Mouse (Mus musculus) forebrain, embryonic 10.5 days (tissue): ENCODE data around the gene Tnfrsf1a. TPM values are rescaled to one million over a fixed set of nuclear protein-coding genes. Genes with fewer than 3 reads are reported as not detected.

Experiments used
- DNase-seq: peaks from one replicate; pipeline ENCODE4 v3.0.0-alpha.2; 2017; ENCODE audit warnings: low spot score; ENCODE audit errors: extremely low spot score
- H3K27ac ChIP-seq: fragments of 300-500 bp; sonication (generic); 2 replicates; pipeline ENCODE4 v1.5.1; 2016; ENCODE audit warnings: mild to moderate bottlenecking
- H3K27me3 ChIP-seq: fragments of 300-500 bp; sonication (generic); 2 replicates; pipeline ENCODE4 v1.6.1; 2016; ENCODE audit warnings: mild to moderate bottlenecking; ENCODE audit not compliant: poor library complexity, severe bottlenecking
- H3K36me3 ChIP-seq: fragments of 300-500 bp; sonication (generic); replicated peaks from 2 replicates; pipeline ENCODE4 v1.6.1; 2016; ENCODE audit warnings: mild to moderate bottlenecking, moderate library complexity
- H3K4me1 ChIP-seq: fragments of 300-500 bp; sonication (generic); 2 replicates; pipeline ENCODE4 v1.6.1; 2016
- H3K4me3 ChIP-seq: fragments of 300-500 bp; sonication (generic); 2 replicates; pipeline ENCODE4 v1.5.1; 2016; ENCODE audit warnings: mild to moderate bottlenecking, moderate library complexity
- H3K9me3 ChIP-seq: fragments of 300-500 bp; sonication (generic); 2 replicates; pipeline ENCODE4 v1.6.1; 2016; ENCODE audit warnings: mild to moderate bottlenecking, moderate library complexity
- WGBS: fragments of 180-500 bp; shearing (Covaris S2); methylation state at CpG from one replicate; pipeline ENCODE4 v1.1.7; 2016; 5-methylcytosine and 5-hydroxymethylcytosine counted together
- polyA plus RNA-seq: library from polyadenylated mRNA; unstranded; fragments of >200 nt; fragmentation: Nextera tagmentation; extraction: Ambion mirVana; gene quantifications from 2 replicates; pipeline ENCODE4 v1.2.1, GENCODE M21; 2016

Tnfrsf1a gene
- polyA plus RNA-seq, 1 experiment from 2014 or later, result 24.1 TPM

GRCm38 (mm10) chr6:125380372-125381360, 31.5 kb downstream of the Tnfrsf1a start, which contains the start of gene Plekhg6:
Gene Plekhg6 (minus strand): TSS chr6:125380793.
- H3K27ac ChIP-seq, result no peak within 1 kb of the TSS
- H3K4me3 ChIP-seq, result peak within 1 kb of the TSS; percentile 49
- H3K4me1 ChIP-seq, result peaks cover 33% of the 10 kb centered on the region
- 9% methylated on average over 39 of the region's 40 CpGs for WGBS
- H3K27me3 ChIP-seq, result peaks cover 67% of the 10 kb centered on the region
- no peaks in the 10 kb centered on the region for H3K36me3 ChIP-seq
- H3K9me3 ChIP-seq, result no peaks in the 10 kb centered on the region
- DNase-seq, result no peak

- Histone ChIP-seq H3K27me3 (peaks cover 60% of the 10 kb centered on the region), H3K27ac (no peak overlapping the region), H3K4me3 (no peak overlapping the region), H3K4me1 (peaks cover 33% of the 10 kb centered on the region), H3K36me3 (no peaks in the 10 kb centered on the region), H3K9me3 (no peaks in the 10 kb centered on the region)
- 62% methylated on average over 2 of the region's 2 CpGs for WGBS
- no peak for DNase-seq
Observed at GRCm38 (mm10) chr6:125382024-125382423, 32.9 kb downstream of the Tnfrsf1a start.

GRCm38 (mm10) chr6:125385066-125385974, 36.2 kb downstream of the Tnfrsf1a start:
- no peak overlapping the region for H3K27ac ChIP-seq
- WGBS, result 69% methylated on average over 11 of the region's 11 CpGs
- H3K9me3 ChIP-seq, result no peaks in the 10 kb centered on the region
- H3K4me3 ChIP-seq, result no peak overlapping the region
- peaks cover 10% of the 10 kb centered on the region for H3K4me1 ChIP-seq
- H3K36me3 ChIP-seq, result no peaks in the 10 kb centered on the region
- peaks cover 27% of the 10 kb centered on the region for H3K27me3 ChIP-seq
- no peak for DNase-seq

DNA sequence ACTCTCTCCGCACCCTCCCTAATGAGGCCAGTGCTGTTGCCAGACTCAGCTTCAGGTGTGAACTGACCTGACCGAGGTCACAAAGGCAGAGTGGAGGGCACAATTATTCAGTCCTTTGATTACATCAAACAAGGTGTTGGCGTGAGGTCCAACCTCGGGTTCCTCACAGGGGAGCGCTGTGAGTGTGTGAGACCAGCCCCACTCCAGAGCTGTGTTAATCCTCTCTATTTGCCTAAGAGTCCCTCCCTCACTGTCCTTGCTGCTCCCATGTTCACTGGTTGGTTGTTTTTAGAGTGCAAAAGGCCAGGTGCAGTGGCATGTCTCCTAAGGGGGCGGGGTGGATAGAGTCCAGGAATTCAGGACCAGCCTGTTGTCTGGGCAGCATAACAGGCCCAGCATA, 36.9 kb downstream of the Tnfrsf1a start:
- Histone ChIP-seq H3K36me3 (no peaks in the 10 kb centered on the region), H3K27me3 (peaks cover 19% of the 10 kb centered on the region), H3K4me1 (peaks cover 4% of the 10 kb centered on the region; the same call in 1 of the 2 replicates), H3K27ac (no peak overlapping the region), H3K9me3 (no peaks in the 10 kb centered on the region), H3K4me3 (no peak overlapping the region)
- DNase-seq, result no peak
- WGBS, result 83% methylated on average over 6 of the region's 6 CpGs

GRCm38 (mm10) chr6:125389853-125390252, 40.7 kb downstream of the Tnfrsf1a start:
- Histone ChIP-seq H3K27ac (no peak overlapping the region), H3K9me3 (no peaks in the 10 kb centered on the region), H3K4me1 (no peaks in the 10 kb centered on the region), H3K27me3 (no peaks in the 10 kb centered on the region), H3K4me3 (no peak overlapping the region), H3K36me3 (no peaks in the 10 kb centered on the region)
- no peak for DNase-seq
- 87% methylated on average over 5 of the region's 5 CpGs for WGBS

DNA sequence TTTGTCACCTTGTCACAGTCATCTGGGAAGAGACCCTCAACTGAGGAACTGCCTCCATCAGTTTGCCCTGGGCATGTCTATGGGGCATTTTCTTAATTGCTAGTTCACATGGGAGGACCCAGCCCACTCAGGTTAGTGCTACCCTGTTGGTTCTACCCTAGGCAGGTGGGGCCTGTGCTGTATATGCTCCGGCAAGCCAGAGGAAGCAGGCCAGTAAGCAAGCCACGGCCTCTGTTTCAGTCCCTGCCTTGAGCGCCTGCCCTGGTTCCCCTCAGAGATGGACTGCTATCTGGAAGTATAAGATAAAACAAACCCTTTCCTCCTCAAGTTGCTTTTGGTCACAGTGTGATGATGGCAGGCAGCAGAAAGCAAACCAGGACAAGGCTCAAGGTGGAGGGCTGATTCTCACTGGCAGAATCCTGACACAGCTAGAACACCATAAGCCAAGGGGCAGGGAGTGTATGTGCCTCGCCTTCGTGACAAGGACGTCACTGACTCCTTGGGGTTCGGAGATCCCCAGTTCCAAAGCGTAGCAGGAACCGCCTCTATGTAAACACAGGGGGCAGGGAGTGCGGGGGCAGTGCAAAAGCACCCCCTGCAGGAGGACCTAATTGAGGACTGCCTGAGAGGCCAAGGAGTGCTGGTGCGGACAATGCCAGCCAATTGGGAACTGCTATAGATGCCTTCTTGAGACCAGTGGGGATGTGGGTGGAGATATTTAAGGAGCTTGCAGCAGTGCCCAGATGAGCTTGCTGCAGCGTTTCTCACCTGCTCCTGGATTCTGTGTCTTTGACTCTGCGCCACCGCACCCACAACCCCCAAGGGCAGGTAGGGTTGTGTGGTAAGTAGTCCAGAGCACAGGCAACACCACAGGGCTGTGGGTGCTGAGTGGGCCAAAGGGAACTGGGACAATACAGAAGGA, 56.6 kb downstream of the Tnfrsf1a start:
- H3K4me1 ChIP-seq, result peaks cover 10% of the 10 kb centered on the region; the same call in 1 of the 2 replicates
- 54% methylated on average over 14 of the region's 14 CpGs for WGBS
- H3K4me3 ChIP-seq, result no peak overlapping the region
- H3K9me3 ChIP-seq, result no peaks in the 10 kb centered on the region
- H3K27ac ChIP-seq, result no peak overlapping the region
- no peak for DNase-seq
- no peaks in the 10 kb centered on the region for H3K36me3 ChIP-seq
- H3K27me3 ChIP-seq, result no peaks in the 10 kb centered on the region

GRCm38 (mm10) chr6:125407224-125407623, 58.1 kb downstream of the Tnfrsf1a start:
- H3K9me3 ChIP-seq, result no peaks in the 10 kb centered on the region
- DNase-seq, result no peak
- 86% methylated on average over 7 of the region's 7 CpGs for WGBS
- peaks cover 10% of the 10 kb centered on the region; the same call in 1 of the 2 replicates for H3K4me1 ChIP-seq
- H3K27ac ChIP-seq, result no peak overlapping the region
- H3K4me3 ChIP-seq, result no peak overlapping the region
- no peaks in the 10 kb centered on the region for H3K27me3 ChIP-seq
- H3K36me3 ChIP-seq, result no peaks in the 10 kb centered on the region

- WGBS, result 94% methylated on average over 10 of the region's 10 CpGs
Observed at GRCm38 (mm10) chr6:125407657-125408056, 58.5 kb downstream of the Tnfrsf1a start.

GRCm38 (mm10) chr6:125410551-125410950, 61.4 kb downstream of the Tnfrsf1a start:
- H3K4me1 ChIP-seq, result peaks cover 3% of the 10 kb centered on the region; the same call in 1 of the 2 replicates
- H3K27ac ChIP-seq, result no peak overlapping the region
- no peak for DNase-seq
- 81% methylated on average over 11 of the region's 11 CpGs for WGBS
- no peak overlapping the region for H3K4me3 ChIP-seq
- no peaks in the 10 kb centered on the region for H3K27me3 ChIP-seq
- no peaks in the 10 kb centered on the region for H3K36me3 ChIP-seq
- no peaks in the 10 kb centered on the region for H3K9me3 ChIP-seq

More at GRCm38 (mm10) chr6:125407657-125408056, 58.5 kb downstream of the Tnfrsf1a start:
- H3K4me1 ChIP-seq, result peaks cover 10% of the 10 kb centered on the region; the same call in 1 of the 2 replicates
- H3K9me3 ChIP-seq, result no peaks in the 10 kb centered on the region
- no peak overlapping the region for H3K4me3 ChIP-seq
- no peak for DNase-seq
- no peaks in the 10 kb centered on the region for H3K36me3 ChIP-seq
- H3K27me3 ChIP-seq, result no peaks in the 10 kb centered on the region
- H3K27ac ChIP-seq, result no peak overlapping the region

- 68% methylated on average over 8 of the region's 8 CpGs for WGBS
- Histone ChIP-seq H3K36me3 (no peaks in the 10 kb centered on the region), H3K9me3 (no peaks in the 10 kb centered on the region), H3K27me3 (no peaks in the 10 kb centered on the region), H3K4me1 (no peaks in the 10 kb centered on the region), H3K27ac (no peak overlapping the region), H3K4me3 (no peak overlapping the region)
- no peak for DNase-seq
Observed at GRCm38 (mm10) chr6:125410995-125411547, 61.9 kb downstream of the Tnfrsf1a start.

GRCm38 (mm10) chr6:125411661-125412060, 62.5 kb downstream of the Tnfrsf1a start:
- H3K4me3 ChIP-seq, result no peak overlapping the region
- H3K36me3 ChIP-seq, result no peaks in the 10 kb centered on the region
- no peak for DNase-seq
- no peak overlapping the region for H3K27ac ChIP-seq
- no peaks in the 10 kb centered on the region for H3K27me3 ChIP-seq
- 89% methylated on average over 6 of the region's 6 CpGs for WGBS
- no peaks in the 10 kb centered on the region for H3K4me1 ChIP-seq
- H3K9me3 ChIP-seq, result no peaks in the 10 kb centered on the region
